Mouse (Mus musculus) skeletal muscle tissue, adult 2 months (tissue): ENCODE data around the gene Fubp1.

Source experiments
- DNase-seq: peaks from one replicate; pipeline ENCODE4 v3.0.0-alpha.2; 2012; ENCODE audit warnings: low read depth, low spot score

The Fubp1 gene

GRCm38 (mm10) chr3:152275008-152275407 lies 64.8 kb downstream of the Fubp1 start:
- DNase-seq = no peak

DNA sequence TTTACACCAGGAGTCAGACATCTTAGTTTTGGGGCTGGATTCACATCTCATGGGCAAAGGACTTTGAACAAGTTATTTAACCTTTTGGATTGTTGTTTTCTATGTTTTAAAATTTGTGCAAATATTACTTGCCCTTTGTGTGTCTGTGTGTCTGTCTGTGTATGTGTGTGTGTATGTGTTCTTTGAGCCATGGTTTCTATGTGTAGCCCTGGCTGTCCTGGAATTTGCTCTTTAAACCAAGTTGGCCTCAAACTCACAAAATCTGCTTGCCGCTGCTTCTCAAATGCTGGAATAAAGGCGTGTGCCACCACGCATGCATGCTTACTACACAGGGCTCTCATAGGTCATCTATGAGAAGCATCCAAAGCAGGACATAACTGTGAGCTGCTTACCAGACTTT lies 66.7 kb downstream of the Fubp1 start:
- no peak for DNase-seq

- DNase-seq = no peak
Measured at GRCm38 (mm10) chr3:152277912-152278311, 67.7 kb downstream of the Fubp1 start.

GRCm38 (mm10) chr3:152278431-152278830 lies 68.2 kb downstream of the Fubp1 start:
- no peak for DNase-seq

DNA sequence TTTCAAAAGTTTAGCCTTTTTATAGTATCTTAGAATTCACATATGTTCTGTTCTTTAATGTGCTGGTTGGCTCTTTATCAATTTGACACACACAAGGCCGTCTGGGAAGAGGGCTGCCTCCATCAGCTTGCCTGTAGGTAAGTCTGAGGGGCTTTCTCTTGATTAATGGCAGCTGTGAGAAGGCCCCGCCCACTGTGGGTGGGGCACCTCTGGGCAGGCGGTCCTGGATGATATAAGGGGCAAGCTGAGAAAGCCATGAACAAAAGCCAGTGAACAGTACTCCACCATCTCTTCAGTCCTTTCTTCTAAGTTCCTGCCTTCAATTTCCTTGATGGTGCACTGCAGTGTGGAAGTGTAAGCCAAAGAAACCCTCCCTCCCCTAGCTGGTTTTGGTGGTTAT lies 71.9 kb downstream of the Fubp1 start:
- DNase-seq = no peak

DNA sequence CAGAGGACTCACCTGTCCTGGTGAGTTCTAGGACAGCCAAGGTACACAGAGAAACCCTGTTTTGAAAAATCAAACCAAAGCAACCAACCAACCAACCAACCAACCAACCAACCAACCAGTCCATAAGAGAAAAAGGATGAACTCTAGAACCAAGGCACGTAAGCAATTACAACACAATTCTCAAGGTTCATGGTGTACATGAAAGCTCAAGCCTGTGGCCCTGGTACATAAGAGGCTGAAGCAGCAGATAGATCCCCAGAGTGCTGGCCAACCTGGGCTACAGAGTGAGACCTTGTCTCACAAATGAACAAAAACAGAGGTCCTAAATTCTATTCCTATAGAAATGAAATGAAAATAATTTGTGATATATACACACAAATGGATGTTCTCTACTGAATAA lies 74.1 kb downstream of the Fubp1 start:
- no peak for DNase-seq

DNA sequence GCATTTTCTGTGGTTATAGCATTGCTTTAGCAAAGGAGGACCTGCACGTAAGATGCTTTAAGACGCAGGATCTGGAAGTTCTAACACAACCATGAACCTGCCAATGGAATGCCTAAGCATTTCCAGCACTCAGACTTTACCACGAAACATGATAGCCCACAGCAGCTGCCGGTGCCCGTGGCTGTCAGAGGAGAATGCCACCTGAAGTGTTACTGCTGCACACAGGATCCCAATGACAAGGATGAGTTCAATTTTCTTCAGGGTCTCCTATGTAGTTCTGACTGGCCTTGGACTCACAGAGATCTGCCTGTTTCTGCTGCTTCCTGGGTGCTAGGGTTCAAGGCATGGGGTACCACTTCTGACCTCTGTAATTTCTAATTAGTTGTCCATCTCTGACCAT lies 74.5 kb downstream of the Fubp1 start:
- peak; percentile 67 for DNase-seq
